Mouse (Mus musculus) lung, postnatal 0 days (tissue): Measurements from ENCODE around the gene Nkx2-5. TPM values are rescaled to one million over a fixed set of nuclear protein-coding genes. Genes with fewer than 3 reads are reported as not detected.

Source experiments
- ATAC-seq: fragments of 200-750 bp; cut with Nextera tagmentation; 2 replicates; pipeline ENCODE4 v1.8.0; 2017; ENCODE audit warnings: moderate library complexity
- DNase-seq: peaks from one replicate; pipeline ENCODE4 v3.0.0-alpha.2; 2016; ENCODE audit warnings: low spot score
- H3K27ac ChIP-seq: fragments of 300-500 bp; sonication (generic); 2 replicates; pipeline ENCODE4 v1.5.1; 2014; ENCODE audit warnings: antibody characterized with exemption, mild to moderate bottlenecking, low read length, mixed read lengths
- H3K27me3 ChIP-seq: fragments of 300-500 bp; sonication (generic); replicated peaks from 2 replicates; pipeline ENCODE4 v1.6.1; 2014; ENCODE audit warnings: low read length, mixed read lengths; ENCODE audit not compliant: insufficient read depth
- H3K36me3 ChIP-seq: fragments of 300-500 bp; sonication (generic); 2 replicates; pipeline ENCODE4 v1.6.1; 2014; ENCODE audit warnings: low read length, mixed read lengths; ENCODE audit not compliant: insufficient read depth
- H3K4me1 ChIP-seq: fragments of 300-500 bp; sonication (generic); 2 replicates; pipeline ENCODE4 v1.6.1; 2014; ENCODE audit warnings: antibody characterized with exemption, low read depth, low read length, mixed read lengths; ENCODE audit not compliant: insufficient read depth
- H3K4me2 ChIP-seq: fragments of 300-500 bp; sonication (generic); replicated peaks from 2 replicates; pipeline ENCODE4 v1.6.1; 2014; ENCODE audit warnings: low read depth, mild to moderate bottlenecking, low read length, moderate library complexity, mixed read lengths
- H3K4me3 ChIP-seq: fragments of 300-500 bp; sonication (generic); 2 replicates; pipeline ENCODE4 v1.5.1; 2014; ENCODE audit warnings: low read depth, low read length
- H3K9ac ChIP-seq: fragments of 300-500 bp; sonication (generic); replicated peaks from 2 replicates; pipeline ENCODE4 v1.6.1; 2014; ENCODE audit warnings: low read depth, mild to moderate bottlenecking
- H3K9me3 ChIP-seq: fragments of 300-500 bp; sonication (generic); 2 replicates; pipeline ENCODE4 v1.6.1; 2016; ENCODE audit warnings: low read length, mixed read lengths
- CTCF ChIP-seq: IDR thresholded peaks from 2 replicates; pipeline ENCODE4 v1.5.1; 2016; ENCODE audit warnings: antibody characterized with exemption, mild to moderate bottlenecking
- EP300 ChIP-seq: IDR thresholded peaks from 2 replicates; pipeline ENCODE4 v1.6.1; 2016; ENCODE audit warnings: antibody characterized with exemption, mild to moderate bottlenecking, control low read depth
- WGBS: fragments of 180-500 bp; shearing (Covaris S2); extraction: QIAGEN DNeasy Blood & Tissue Kit; methylation state at CpG from one replicate; pipeline ENCODE4 v1.1.7; 2014; 5-methylcytosine and 5-hydroxymethylcytosine counted together
- polyA plus RNA-seq: library from polyadenylated mRNA; unstranded; fragments of >200 nt; fragmentation: Nextera tagmentation; extraction: Ambion mirVana; gene quantifications from 2 replicates; pipeline ENCODE4 v1.2.1, GENCODE M21; 2015

Nkx2-5 gene
- polyA plus RNA-seq, 1 experiment from 2014 or later, result 0.38 TPM

- DNase-seq (peak; percentile 11), ATAC-seq (peak; percentile 38; the same call in 1 of the 2 replicates)
- no peak overlapping the region for H3K27ac ChIP-seq
- no peak overlapping the region for H3K9ac ChIP-seq
- 74% methylated on average over 5 of the region's 5 CpGs for WGBS
- H3K4me3 ChIP-seq, result no peak overlapping the region
- no peak for TF ChIP-seq EP300
- TF ChIP-seq CTCF, result no peak
- H3K27me3 ChIP-seq, result no peaks in the 10 kb centered on the region
- no peaks in the 10 kb centered on the region for H3K4me1 ChIP-seq
- H3K9me3 ChIP-seq, result no peaks in the 10 kb centered on the region
- peaks cover 26% of the 10 kb centered on the region; the same call in 1 of the 2 replicates for H3K36me3 ChIP-seq
- no peak overlapping the region for H3K4me2 ChIP-seq
Measured at GRCm38 (mm10) chr17:26793068-26793765, 51.6 kb downstream of the Nkx2-5 start.

DNA sequence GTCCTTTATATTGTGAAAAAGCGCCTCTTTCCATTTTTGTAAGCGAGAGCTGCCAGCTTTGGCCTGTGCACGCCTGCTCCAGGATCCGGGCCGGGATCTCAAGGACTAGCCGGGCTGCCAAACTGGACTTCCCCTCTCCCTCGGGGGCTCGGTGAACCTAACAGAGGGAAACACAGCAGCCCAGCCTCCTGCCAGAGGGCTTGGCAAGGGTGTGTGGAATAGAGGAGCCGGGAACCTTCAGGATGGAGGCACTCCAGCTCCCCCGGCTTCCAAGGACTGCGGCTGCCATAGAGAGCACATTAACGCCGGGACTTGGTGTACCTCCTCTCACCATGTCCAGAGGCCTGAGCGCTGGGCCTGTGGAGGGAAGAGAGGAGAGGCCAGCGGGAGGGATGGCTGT is 52.7 kb downstream of the Nkx2-5 start:
- DNase-seq, result no peak
- no peak overlapping the region for H3K27ac ChIP-seq
- no peaks in the 10 kb centered on the region for H3K9me3 ChIP-seq
- no peak overlapping the region for H3K9ac ChIP-seq
- no peak for TF ChIP-seq EP300
- TF ChIP-seq CTCF, result no peak
- ATAC-seq, result no peak
- WGBS, result 87% methylated on average over 15 of the region's 15 CpGs
- peaks cover 28% of the 10 kb centered on the region; the same call in 1 of the 2 replicates for H3K36me3 ChIP-seq
- H3K4me1 ChIP-seq, result no peaks in the 10 kb centered on the region
- no peak overlapping the region for H3K4me3 ChIP-seq
- no peaks in the 10 kb centered on the region for H3K27me3 ChIP-seq
- H3K4me2 ChIP-seq, result no peak overlapping the region

GRCm38 (mm10) chr17:26791580-26791979 is 53.2 kb downstream of the Nkx2-5 start:
- Histone ChIP-seq H3K27me3 (no peaks in the 10 kb centered on the region), H3K27ac (no peak overlapping the region), H3K9ac (no peak overlapping the region), H3K9me3 (no peaks in the 10 kb centered on the region), H3K36me3 (peaks cover 33% of the 10 kb centered on the region; the same call in 1 of the 2 replicates), H3K4me2 (no peak overlapping the region), H3K4me3 (no peak overlapping the region), H3K4me1 (no peaks in the 10 kb centered on the region)
- TF ChIP-seq EP300, result no peak
- no peak for TF ChIP-seq CTCF
- no peak for DNase-seq
- no peak for ATAC-seq
- 85% methylated on average over 7 of the region's 7 CpGs for WGBS

DNA sequence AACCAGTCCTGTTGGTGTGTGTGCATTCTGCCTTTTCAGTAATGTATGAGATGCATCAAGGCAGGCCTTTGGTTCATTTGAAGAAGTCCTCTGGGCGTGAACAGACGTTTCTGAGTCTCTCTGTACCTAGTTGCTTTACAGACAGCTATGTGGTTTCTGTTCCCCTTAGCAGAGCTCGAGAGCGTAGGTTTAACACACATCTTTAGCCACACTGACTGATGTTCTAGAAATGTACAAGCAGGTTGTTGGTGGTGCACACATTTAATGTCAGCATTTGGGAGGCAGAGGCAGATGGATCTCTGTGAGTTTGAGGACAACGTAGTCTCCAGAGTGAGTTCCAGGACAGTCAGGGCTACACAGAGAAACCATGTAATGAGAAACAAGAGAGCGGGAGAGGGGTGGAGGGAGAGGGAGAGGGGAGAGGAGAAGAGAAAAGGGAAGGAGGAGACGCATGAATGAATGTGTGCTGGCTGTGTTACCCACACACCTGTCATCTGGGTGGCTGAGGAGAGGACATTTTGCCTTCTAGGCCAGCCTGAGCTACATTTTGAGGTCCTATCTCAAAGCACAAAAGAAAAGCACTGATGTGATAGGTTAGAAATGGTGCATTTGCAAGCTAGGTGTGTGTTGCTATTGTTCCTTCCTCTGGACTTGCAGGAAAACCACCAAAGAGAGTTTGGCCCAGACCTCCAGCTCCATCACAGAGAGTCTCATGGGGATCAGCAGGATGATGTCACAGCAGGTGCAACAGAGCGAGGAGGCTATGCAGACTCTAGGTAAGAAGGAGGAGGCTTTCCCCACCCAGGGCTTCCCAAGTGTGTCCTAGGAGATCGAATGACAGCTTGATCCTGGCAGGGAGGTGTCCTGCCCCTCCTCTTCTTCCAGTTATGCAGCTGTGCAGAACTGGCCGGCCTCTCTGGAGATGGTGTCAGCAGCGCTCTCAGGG is 54.3 kb downstream of the Nkx2-5 start:
- ATAC-seq (no peak), DNase-seq (no peak)
- WGBS, result 84% methylated on average over 11 of the region's 11 CpGs
- H3K36me3 ChIP-seq, result peaks cover 37% of the 10 kb centered on the region
- H3K4me2 ChIP-seq, result no peak overlapping the region
- H3K4me3 ChIP-seq, result no peak overlapping the region
- no peak overlapping the region for H3K9ac ChIP-seq
- H3K4me1 ChIP-seq, result no peaks in the 10 kb centered on the region
- no peak overlapping the region for H3K27ac ChIP-seq
- no peaks in the 10 kb centered on the region for H3K27me3 ChIP-seq
- no peaks in the 10 kb centered on the region for H3K9me3 ChIP-seq
- TF ChIP-seq EP300 (no peak), CTCF (no peak)

GRCm38 (mm10) chr17:26789460-26790268 is 55.1 kb downstream of the Nkx2-5 start:
- H3K27me3 ChIP-seq, result no peaks in the 10 kb centered on the region
- ATAC-seq (no peak), DNase-seq (no peak)
- no peaks in the 10 kb centered on the region for H3K4me1 ChIP-seq
- H3K9me3 ChIP-seq, result no peaks in the 10 kb centered on the region
- H3K4me2 ChIP-seq, result no peak overlapping the region
- H3K36me3 ChIP-seq, result peaks cover 38% of the 10 kb centered on the region
- H3K27ac ChIP-seq, result no peak overlapping the region
- H3K4me3 ChIP-seq, result no peak overlapping the region
- no peak overlapping the region for H3K9ac ChIP-seq
- TF ChIP-seq CTCF (no peak), EP300 (no peak)
- WGBS, result 91% methylated on average over 8 of the region's 8 CpGs

- no peak for DNase-seq
- H3K27me3 ChIP-seq, result no peaks in the 10 kb centered on the region
Measured at GRCm38 (mm10) chr17:26788986-26789385, 55.8 kb downstream of the Nkx2-5 start.

More at GRCm38 (mm10) chr17:26788986-26789385, 55.8 kb downstream of the Nkx2-5 start:
- Histone ChIP-seq H3K4me2 (no peak overlapping the region), H3K9me3 (no peaks in the 10 kb centered on the region), H3K4me3 (no peak overlapping the region), H3K4me1 (no peaks in the 10 kb centered on the region), H3K36me3 (peaks cover 38% of the 10 kb centered on the region), H3K27ac (no peak overlapping the region), H3K9ac (no peak overlapping the region)
- WGBS, result 92% methylated on average over 8 of the region's 8 CpGs
- TF ChIP-seq EP300, result no peak
- no peak for TF ChIP-seq CTCF
- ATAC-seq, result no peak

Other genes with a start within 250 kb of the Nkx2-5 start
- 330 and 382 TPM in 2 replicates for gene Atp6v0e, start 181.8 kb downstream of the Nkx2-5 start, polyA plus RNA-seq
- gene Crebrf, start 129.4 kb downstream of the Nkx2-5 start, polyA plus RNA-seq, result 37.2 and 38.7 TPM in 2 replicates
- 22.6 and 23.7 TPM in 2 replicates for gene Bnip1, start 63.9 kb downstream of the Nkx2-5 start, polyA plus RNA-seq
- gene Kifc5b, start 72.1 kb upstream of the Nkx2-5 start, polyA plus RNA-seq, result 0.35 and 0.44 TPM in 2 replicates
- gene Phf1, start 88.0 kb upstream of the Nkx2-5 start, polyA plus RNA-seq, result 15.2 and 16.2 TPM in 2 replicates
- 179 and 180 TPM in 2 replicates for gene Cuta, start 94.6 kb upstream of the Nkx2-5 start, polyA plus RNA-seq
- 1.0 and 1.4 TPM in 2 replicates for gene Syngap1, start 96.2 kb upstream of the Nkx2-5 start, polyA plus RNA-seq
- gene Zbtb9, start 128.2 kb upstream of the Nkx2-5 start, polyA plus RNA-seq, result 9.3 and 9.9 TPM in 2 replicates
- 3.8 and 4.0 TPM in 2 replicates for gene Bak1, start 184.0 kb upstream of the Nkx2-5 start, polyA plus RNA-seq
- gene Itpr3, start 212.3 kb upstream of the Nkx2-5 start, polyA plus RNA-seq, result 3.6 and 3.9 TPM in 2 replicates